9 mouse cellular contexts compared by ENCODE assay signal in genomic region chr14:77926718-77927117, GRCm38 (mm10). TPM values are rescaled to one million over a fixed set of nuclear protein-coding genes. Genes with fewer than 3 reads are reported as not detected.
DNase-seq lines count a peak whose midpoint lies in the region; ATAC-seq lines count a peak whose summit lies in the region.
"Had no signal": no experiment of that assay in that cellular context is flagged by ENCODE, and none has a peak within 500 bp of the region (broad histone marks: within the 10 kb centered on the region; RNA-seq: fewer than 3 reads in every experiment).

No protein-coding gene starts in this region.

- peak; percentile 49 for DNase-seq in intestine, embryonic 14.5 days (ENCODE audit: low spot score)
- peak; percentile 9 for DNase-seq in urinary bladder, postnatal 14 days (ENCODE audit: low spot score)
- DNase-seq in urinary bladder, adult 18-20 months (ENCODE audit: low spot score in 2 of 2) = no peak
- DNase-seq in cerebellum, adult 9-10 months = peak; percentile 19
- DNase-seq in left cerebral cortex, postnatal 25 days (ENCODE audit: low spot score in 2 of 2) = peak; percentile 12 to 51
- DNase-seq in thymus, postnatal 14 days = peak; percentile 56

- peaks cover 5% of the 10 kb centered on the region; the same call in 1 of the 2 replicates for H3K4me1 ChIP-seq in intestine, embryonic 14.5 days (replicated peaks; ENCODE audit: control insufficient read depth, insufficient read depth, low read length)
- H3K4me1 ChIP-seq in intestine, embryonic 16.5 days (ENCODE audit: control insufficient read depth, insufficient read depth, low read length) = no peaks in the 10 kb centered on the region
- H3K4me1 ChIP-seq in hindbrain, embryonic 16.5 days (ENCODE audit: control insufficient read depth, insufficient read depth, low read depth, low read length) = no peaks in the 10 kb centered on the region

- H3K27me3 ChIP-seq in intestine, embryonic 14.5 days (replicated peaks; ENCODE audit: control insufficient read depth, insufficient read depth, low read length) = no peaks in the 10 kb centered on the region
- H3K27me3 ChIP-seq in intestine, embryonic 16.5 days (replicated peaks; ENCODE audit: control insufficient read depth, insufficient read depth, low read length) = no peaks in the 10 kb centered on the region
- no peaks in the 10 kb centered on the region for H3K27me3 ChIP-seq in hindbrain, embryonic 16.5 days (replicated peaks; ENCODE audit: control insufficient read depth, insufficient read depth, low read length)
- H3K27me3 ChIP-seq: limb, embryonic 13.5 days had no signal

- no peak overlapping the region for H3K9ac ChIP-seq in intestine, embryonic 14.5 days (ENCODE audit: low read length)
- H3K9ac ChIP-seq in intestine, embryonic 16.5 days (ENCODE audit: low read depth, low read length) = no peak overlapping the region
- H3K9ac ChIP-seq in hindbrain, embryonic 16.5 days (ENCODE audit: low read depth, low read length) = no peak overlapping the region
- H3K9ac ChIP-seq: limb, embryonic 13.5 days had no signal

- 52% methylated on average over 3 of the region's 3 CpGs for WGBS in intestine, embryonic 14.5 days
- 59% methylated on average over 3 of the region's 3 CpGs for WGBS in intestine, embryonic 16.5 days
- 58% methylated on average over 3 of the region's 3 CpGs for WGBS in hindbrain, embryonic 16.5 days

- no peak overlapping the region for H3K27ac ChIP-seq in intestine, embryonic 14.5 days (ENCODE audit: low read depth)
- H3K27ac ChIP-seq in intestine, embryonic 16.5 days (ENCODE audit: low read length) = no peak overlapping the region
- H3K27ac ChIP-seq in hindbrain, embryonic 16.5 days (ENCODE audit: low read depth, low read length) = no peak overlapping the region
- H3K27ac ChIP-seq: limb, embryonic 13.5 days had no signal

- no peak for ATAC-seq in intestine, embryonic 14.5 days (replicated peaks; ENCODE audit: low FRiP score, low TSS enrichment, low read depth)
- ATAC-seq in intestine, embryonic 16.5 days = no peak
- no peak for ATAC-seq in hindbrain, embryonic 16.5 days

- no peak overlapping the region for H3K4me2 ChIP-seq in intestine, embryonic 14.5 days (ENCODE audit: low read length)
- H3K4me2 ChIP-seq in intestine, embryonic 16.5 days (ENCODE audit: low read depth, low read length) = no peak overlapping the region
- no peak overlapping the region for H3K4me2 ChIP-seq in hindbrain, embryonic 16.5 days (ENCODE audit: low read length)
- H3K4me2 ChIP-seq: limb, embryonic 13.5 days had no signal

- no peaks in the 10 kb centered on the region for H3K36me3 ChIP-seq in intestine, embryonic 14.5 days (ENCODE audit: control insufficient read depth, insufficient read depth, low read length)
- H3K36me3 ChIP-seq in intestine, embryonic 16.5 days (ENCODE audit: control insufficient read depth, insufficient read depth, low read length) = no peaks in the 10 kb centered on the region
- no peaks in the 10 kb centered on the region for H3K36me3 ChIP-seq in hindbrain, embryonic 16.5 days (ENCODE audit: control insufficient read depth, insufficient read depth, low read length)
- H3K36me3 ChIP-seq: limb, embryonic 13.5 days had no signal

- no peaks in the 10 kb centered on the region for H3K9me3 ChIP-seq in intestine, embryonic 14.5 days (ENCODE audit: control insufficient read depth, low read length)
- no peaks in the 10 kb centered on the region for H3K9me3 ChIP-seq in intestine, embryonic 16.5 days (ENCODE audit: control insufficient read depth, low read length)
- no peaks in the 10 kb centered on the region for H3K9me3 ChIP-seq in hindbrain, embryonic 16.5 days (ENCODE audit: control insufficient read depth, low read length)
- H3K9me3 ChIP-seq: limb, embryonic 13.5 days had no signal

- H3K4me3 ChIP-seq in intestine, embryonic 14.5 days (ENCODE audit: low read depth, low read length) = no peak overlapping the region
- H3K4me3 ChIP-seq in intestine, embryonic 16.5 days (ENCODE audit: low read length) = no peak overlapping the region
- H3K4me3 ChIP-seq in hindbrain, embryonic 16.5 days (ENCODE audit: low read length) = no peak overlapping the region
- H3K4me3 ChIP-seq: limb, embryonic 13.5 days had no signal

- intact Hi-C loops in left cerebral cortex, postnatal 25 days (cut with DNase I) = loop anchor here (5.0 kb wide), 1 partner anchor 874 kb away; no protein-coding TSS in a partner anchor

RNA-seq across cellular contexts. Expression of gene Epsti1, which starts 22.7 kb away (rescaled TPM):
- 2.9 and 3.3 TPM in 2 replicates for polyA plus RNA-seq in intestine, embryonic 14.5 days (2014; fragmentation: Nextera tagmentation; extraction: Ambion mirVana)
- 9.4 and 10.9 TPM in 2 replicates for polyA plus RNA-seq in intestine, embryonic 16.5 days (2015; fragmentation: Nextera tagmentation; extraction: Ambion mirVana)
- total RNA-seq in left cerebral cortex, postnatal 25 days (2021) = under 1 TPM; 0.30 to 0.62 TPM
- polyA plus RNA-seq in hindbrain, embryonic 16.5 days (2015; fragmentation: Nextera tagmentation; extraction: Ambion mirVana) = 0.19 and 0.34 TPM in 2 replicates

RNA-seq across cellular contexts. Expression of gene Dnajc15, which starts 51.8 kb away (rescaled TPM):
- 101 and 109 TPM in 2 replicates for polyA plus RNA-seq in intestine, embryonic 14.5 days (2014; fragmentation: Nextera tagmentation; extraction: Ambion mirVana)
- 101 and 104 TPM in 2 replicates for polyA plus RNA-seq in intestine, embryonic 16.5 days (2015; fragmentation: Nextera tagmentation; extraction: Ambion mirVana)
- 10 to 100 TPM; 69.5 to 72.0 TPM for total RNA-seq in left cerebral cortex, postnatal 25 days (2021)
- 80.2 and 97.4 TPM in 2 replicates for polyA plus RNA-seq in hindbrain, embryonic 16.5 days (2015; fragmentation: Nextera tagmentation; extraction: Ambion mirVana)

Comparison
In these comparisons a context has a peak if more than half of its experiments do, and no peak if none do; other contexts are left out.
1. DNase-seq: peak in intestine, embryonic 14.5 days (single experiment), urinary bladder, postnatal 14 days (single experiment), cerebellum, adult 9-10 months (single experiment), left cerebral cortex, postnatal 25 days (2 of 2) and thymus, postnatal 14 days (single experiment); none in urinary bladder, adult 18-20 months (0 of 2).